Mouse (Mus musculus): ENCODE measurements around the gene Bid. TPM values are rescaled to one million over a fixed set of nuclear protein-coding genes. Genes with fewer than 3 reads are reported as not detected.

Bid gene
- polyA plus RNA-seq, 1 experiment from 2014 or later, result 32.9 TPM

DNA sequence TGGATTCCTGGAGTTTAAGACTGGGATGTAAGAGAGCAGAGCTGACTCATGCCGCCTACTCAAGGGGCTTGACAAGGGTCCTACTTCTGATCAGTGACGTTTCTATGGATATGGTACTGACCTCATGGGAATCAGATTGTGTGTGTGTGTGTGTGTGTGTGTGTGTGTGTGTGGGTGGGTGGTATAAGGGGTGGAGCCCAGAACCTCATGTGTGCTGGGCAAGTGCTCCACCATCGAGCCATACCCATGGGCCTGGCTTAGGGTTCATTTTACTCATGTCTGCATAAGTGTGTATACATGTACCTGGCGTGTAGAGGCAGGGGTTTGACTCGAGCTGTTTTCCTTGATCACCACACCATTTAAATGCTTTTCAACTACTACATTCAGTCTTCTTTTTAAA lies 27.3 kb upstream of the Bid start:
- Histone ChIP-seq H3K4me3 (no peak overlapping the region), H3K36me3 (peaks cover 55% of the 10 kb centered on the region), H3K27me3 (replicated peaks) (no peaks in the 10 kb centered on the region), H3K27ac (no peak overlapping the region), H3K4me1 (peaks cover 11% of the 10 kb centered on the region), H3K9me3 (replicated peaks) (no peaks in the 10 kb centered on the region), H3K4me2 (peak overlapping the region; percentile 19; the same call in 1 of the 2 replicates), H3K9ac (no peak overlapping the region)
- ATAC-seq, result peak; percentile 58; the same call in 1 of the 2 replicates
- 70% methylated on average over 5 of the region's 5 CpGs for WGBS (ENCODE audit: insufficient replicate concordance)

DNA sequence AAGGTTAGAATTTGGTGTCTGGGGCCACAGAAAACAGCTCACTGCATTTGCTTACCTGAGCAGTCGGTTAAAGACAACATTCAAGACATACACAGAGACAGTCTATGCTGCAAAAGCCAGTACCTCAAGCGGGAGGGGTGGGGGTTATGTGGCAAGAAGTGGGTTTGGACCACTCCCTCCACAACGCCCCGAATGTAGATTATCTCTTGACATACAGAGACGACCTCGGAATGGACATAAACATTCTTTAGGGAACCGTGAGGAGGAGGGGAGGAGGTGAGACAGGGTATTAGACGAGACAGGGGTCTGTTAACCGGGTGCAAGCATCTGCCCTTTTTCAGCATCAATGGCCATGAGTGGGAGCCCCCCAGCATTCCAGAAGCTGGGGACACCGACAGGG lies 26.9 kb upstream of the Bid start:
- 37% methylated on average over 10 of the region's 10 CpGs for WGBS (ENCODE audit: insufficient replicate concordance)
- Histone ChIP-seq H3K9me3 (replicated peaks) (no peaks in the 10 kb centered on the region), H3K4me3 (no peak overlapping the region), H3K27me3 (replicated peaks) (no peaks in the 10 kb centered on the region), H3K9ac (no peak overlapping the region), H3K27ac (no peak overlapping the region), H3K4me2 (peak overlapping the region; percentile 19; the same call in 1 of the 2 replicates), H3K36me3 (peaks cover 51% of the 10 kb centered on the region), H3K4me1 (peaks cover 11% of the 10 kb centered on the region)
- peak; percentile 59 for ATAC-seq

DNA sequence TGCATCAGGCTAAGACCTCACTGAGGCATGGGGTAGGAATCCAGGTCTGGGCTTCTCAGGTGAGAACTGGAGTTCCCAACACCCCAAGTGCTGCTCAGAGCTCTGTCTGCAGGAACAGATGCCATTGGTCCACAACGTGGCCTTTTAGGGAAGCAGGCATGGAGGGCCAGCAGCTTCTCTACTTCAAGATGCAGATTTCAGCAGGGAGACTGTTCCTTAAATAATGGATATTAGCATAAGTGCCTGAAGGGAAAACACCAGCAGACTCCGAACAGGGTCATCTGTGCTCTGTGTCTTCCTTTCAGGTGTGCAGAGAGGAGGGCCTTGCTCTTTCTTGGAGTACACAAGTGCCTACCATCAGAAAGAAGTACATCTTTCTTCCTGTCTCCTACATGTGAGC lies 26.4 kb upstream of the Bid start:
- Histone ChIP-seq H3K27ac (no peak overlapping the region), H3K4me2 (no peak overlapping the region), H3K9ac (no peak overlapping the region), H3K36me3 (peaks cover 47% of the 10 kb centered on the region), H3K4me1 (peaks cover 15% of the 10 kb centered on the region), H3K27me3 (replicated peaks) (no peaks in the 10 kb centered on the region), H3K4me3 (no peak overlapping the region), H3K9me3 (replicated peaks) (no peaks in the 10 kb centered on the region)
- WGBS (ENCODE audit: insufficient replicate concordance), result 71% methylated on average over 2 of the region's 2 CpGs
- no peak for ATAC-seq

DNA sequence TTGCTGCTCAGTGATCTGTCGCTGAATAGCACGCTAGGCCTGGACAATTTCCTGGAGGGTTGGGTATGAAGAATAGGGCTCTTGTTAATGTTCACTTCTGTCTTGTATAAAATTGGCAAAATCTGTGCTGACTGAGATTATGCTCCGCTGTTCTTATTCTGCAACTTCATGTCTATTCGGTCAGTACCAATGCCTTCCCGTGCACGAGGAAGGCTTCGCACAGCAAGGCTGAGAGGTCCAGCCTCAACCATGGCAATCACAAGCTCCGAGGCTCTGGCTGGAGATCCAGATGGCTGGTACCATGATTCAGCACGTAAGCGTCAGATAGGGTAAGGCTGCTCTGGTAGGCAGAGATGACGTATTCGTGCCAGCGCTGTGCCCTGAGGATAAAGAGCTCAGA lies 24.9 kb upstream of the Bid start:
- Histone ChIP-seq H3K36me3 (peaks cover 32% of the 10 kb centered on the region), H3K4me2 (no peak overlapping the region), H3K27ac (no peak overlapping the region), H3K9ac (no peak overlapping the region), H3K27me3 (replicated peaks) (no peaks in the 10 kb centered on the region), H3K4me1 (peaks cover 18% of the 10 kb centered on the region), H3K9me3 (replicated peaks) (no peaks in the 10 kb centered on the region), H3K4me3 (no peak overlapping the region)
- no peak for ATAC-seq
- 89% methylated on average over 13 of the region's 13 CpGs for WGBS (ENCODE audit: insufficient replicate concordance)

DNA sequence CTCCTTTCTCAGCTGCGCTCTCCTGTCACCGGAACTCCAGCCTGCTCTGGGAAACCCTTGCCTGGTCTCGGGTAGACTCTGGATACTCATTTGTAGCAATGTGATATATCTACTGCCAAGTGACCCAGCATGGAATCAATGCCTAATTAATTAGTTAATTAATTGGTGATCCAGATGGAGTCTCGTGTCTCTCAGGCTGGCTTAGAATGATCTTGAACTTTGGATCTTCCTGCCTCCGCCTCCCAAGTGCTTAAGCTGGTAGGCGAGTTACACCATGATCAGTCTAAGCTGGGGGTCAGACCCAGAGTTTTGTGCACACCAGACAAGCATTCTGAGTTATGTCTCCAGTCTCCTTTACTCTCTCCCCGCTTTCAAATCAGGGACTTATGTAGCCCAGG lies 24.4 kb upstream of the Bid start:
- WGBS (ENCODE audit: insufficient replicate concordance), result 88% methylated on average over 7 of the region's 7 CpGs
- Histone ChIP-seq H3K27ac (no peak overlapping the region), H3K9ac (no peak overlapping the region), H3K27me3 (replicated peaks) (no peaks in the 10 kb centered on the region), H3K4me3 (no peak overlapping the region), H3K4me2 (no peak overlapping the region), H3K4me1 (peaks cover 18% of the 10 kb centered on the region), H3K9me3 (replicated peaks) (no peaks in the 10 kb centered on the region), H3K36me3 (peaks cover 28% of the 10 kb centered on the region)
- no peak for ATAC-seq

DNA sequence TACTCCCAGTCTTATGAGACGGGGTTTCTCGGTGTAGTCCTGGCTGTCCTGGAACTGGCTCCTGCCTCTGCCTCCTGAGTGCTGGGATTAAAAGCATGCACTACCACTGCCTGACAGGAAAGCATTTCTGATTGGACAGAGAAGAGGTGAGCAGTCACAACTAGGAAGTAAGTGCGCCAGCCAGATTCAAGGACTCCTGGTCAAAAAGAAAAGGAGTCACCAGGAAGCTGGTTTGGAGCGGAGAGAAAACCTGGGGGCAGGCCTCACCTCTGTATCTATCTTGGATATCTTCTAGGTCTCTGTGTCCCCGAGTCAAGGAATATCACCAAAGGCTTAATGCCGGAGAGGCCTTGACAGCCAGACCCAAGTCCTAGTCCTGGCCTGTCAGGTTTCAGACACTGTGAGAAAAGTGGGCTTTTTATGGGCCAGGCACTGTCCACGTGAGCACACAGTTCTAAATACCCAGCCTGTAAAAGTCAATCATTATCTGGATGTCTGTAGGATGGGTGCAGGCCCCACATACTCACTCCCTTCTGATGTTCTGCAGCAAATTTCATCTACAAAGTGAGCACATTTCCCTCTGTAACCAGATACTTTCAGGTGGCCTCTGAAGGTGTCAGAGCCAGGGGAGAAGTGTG lies 23.9 kb upstream of the Bid start:
- H3K27me3 ChIP-seq (replicated peaks), result no peaks in the 10 kb centered on the region
- 79% methylated on average over 7 of the region's 7 CpGs for WGBS (ENCODE audit: insufficient replicate concordance)
- peaks cover 23% of the 10 kb centered on the region for H3K36me3 ChIP-seq
- H3K9me3 ChIP-seq (replicated peaks), result no peaks in the 10 kb centered on the region
- H3K4me3 ChIP-seq, result no peak overlapping the region
- H3K9ac ChIP-seq, result no peak overlapping the region
- no peak overlapping the region for H3K4me2 ChIP-seq
- H3K27ac ChIP-seq, result no peak overlapping the region
- no peak for ATAC-seq
- peaks cover 18% of the 10 kb centered on the region for H3K4me1 ChIP-seq

DNA sequence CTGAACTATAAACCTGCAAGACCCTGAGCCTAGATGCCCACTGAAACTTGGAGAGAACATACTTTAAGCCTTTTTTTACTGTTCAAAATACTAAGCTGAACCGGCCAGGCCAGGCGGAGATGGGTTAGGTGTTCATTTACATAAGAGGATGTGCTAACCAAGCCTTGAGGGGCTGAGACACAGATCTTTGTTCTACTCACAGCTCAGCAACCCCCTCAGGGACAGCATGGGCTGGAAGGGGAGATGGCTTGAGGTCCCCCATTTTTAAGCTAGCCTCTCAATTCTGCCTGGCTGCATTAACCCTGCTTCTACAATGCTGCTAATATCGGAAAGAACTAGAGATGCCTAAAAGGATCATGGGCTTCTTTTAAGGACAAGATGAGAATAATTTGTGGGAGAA lies 23.1 kb upstream of the Bid start:
- WGBS (ENCODE audit: insufficient replicate concordance), result 85% methylated on average over 3 of the region's 3 CpGs
- Histone ChIP-seq H3K4me1 (peaks cover 18% of the 10 kb centered on the region), H3K27me3 (replicated peaks) (no peaks in the 10 kb centered on the region), H3K4me2 (no peak overlapping the region), H3K9me3 (replicated peaks) (no peaks in the 10 kb centered on the region), H3K27ac (no peak overlapping the region), H3K9ac (no peak overlapping the region), H3K36me3 (peaks cover 26% of the 10 kb centered on the region), H3K4me3 (no peak overlapping the region)
- no peak for ATAC-seq

DNA sequence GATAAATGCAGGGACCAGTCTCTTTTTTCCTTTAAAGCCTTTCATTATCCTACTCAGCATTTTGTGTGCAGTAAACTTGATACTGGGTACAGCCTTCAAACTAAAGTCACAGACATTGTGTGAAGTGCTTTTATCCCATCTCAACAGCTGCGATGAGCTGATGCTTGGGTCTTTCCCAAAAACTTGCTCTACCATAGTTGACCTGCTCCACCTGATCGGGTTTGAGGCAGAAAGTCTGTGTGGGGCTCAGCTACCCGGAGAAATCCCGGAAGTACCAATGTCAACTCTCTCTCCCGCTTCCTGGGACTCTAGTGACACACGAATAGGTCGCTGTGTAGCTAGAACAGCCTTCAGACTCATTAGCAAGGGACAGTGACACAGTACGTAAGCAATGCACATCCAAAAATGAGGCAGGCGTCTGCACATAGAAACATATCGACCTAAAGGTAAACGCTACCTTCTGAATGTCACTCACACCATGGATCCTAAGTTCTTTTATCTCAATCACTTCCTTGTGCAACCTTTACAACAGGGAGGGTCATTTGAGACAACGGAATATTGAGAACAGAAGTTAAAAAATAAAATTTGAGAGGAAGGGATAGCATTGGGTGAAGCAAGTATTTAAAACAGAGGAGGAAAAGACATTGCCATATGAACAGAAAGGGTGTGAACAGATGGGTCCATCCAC lies 22.3 kb upstream of the Bid start:
- H3K9ac ChIP-seq, result no peak overlapping the region
- no peak overlapping the region for H3K4me2 ChIP-seq
- H3K27ac ChIP-seq, result no peak overlapping the region
- peaks cover 13% of the 10 kb centered on the region for H3K4me1 ChIP-seq
- H3K27me3 ChIP-seq (replicated peaks), result no peaks in the 10 kb centered on the region
- peaks cover 35% of the 10 kb centered on the region for H3K36me3 ChIP-seq
- no peaks in the 10 kb centered on the region for H3K9me3 ChIP-seq (replicated peaks)
- no peak overlapping the region for H3K4me3 ChIP-seq
- no peak for ATAC-seq
- WGBS (ENCODE audit: insufficient replicate concordance), result 84% methylated on average over 12 of the region's 12 CpGs

DNA sequence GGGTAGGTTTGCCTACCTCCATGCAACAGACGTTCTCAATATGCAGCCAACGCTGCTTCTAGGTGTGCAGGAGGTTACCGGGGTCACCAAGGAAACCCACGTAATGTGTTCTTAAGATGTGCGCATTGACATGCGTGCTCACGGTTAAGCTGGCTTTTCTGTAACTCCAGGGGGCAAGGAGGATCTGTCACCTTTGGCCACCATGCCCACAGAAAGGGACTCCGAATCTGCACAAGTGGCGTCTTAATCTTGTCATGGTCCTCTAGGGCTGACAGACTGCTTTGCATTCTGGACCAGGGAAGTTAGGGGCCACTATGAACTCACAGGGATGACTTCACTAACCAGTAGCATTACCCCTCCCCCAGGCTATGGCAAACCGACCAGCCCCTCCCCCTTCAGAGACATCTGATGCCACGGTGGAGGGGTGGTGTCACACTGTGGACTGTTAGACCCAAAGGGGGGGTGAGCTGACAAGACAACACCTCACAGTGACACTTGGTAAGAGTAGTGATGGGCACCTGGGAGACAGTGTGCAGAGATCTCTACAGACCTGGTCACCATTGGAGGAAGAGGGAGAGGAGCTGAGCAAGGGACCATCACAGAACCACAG lies 21.5 kb upstream of the Bid start:
- H3K4me3 ChIP-seq, result no peak overlapping the region
- H3K36me3 ChIP-seq, result peaks cover 37% of the 10 kb centered on the region
- H3K4me1 ChIP-seq, result peaks cover 8% of the 10 kb centered on the region
- no peak overlapping the region for H3K27ac ChIP-seq
- no peaks in the 10 kb centered on the region for H3K27me3 ChIP-seq (replicated peaks)
- 76% methylated on average over 11 of the region's 11 CpGs for WGBS (ENCODE audit: insufficient replicate concordance)
- ATAC-seq, result peak; percentile 40; the same call in 1 of the 2 replicates
- no peak overlapping the region for H3K9ac ChIP-seq
- H3K4me2 ChIP-seq, result no peak overlapping the region
- H3K9me3 ChIP-seq (replicated peaks), result no peaks in the 10 kb centered on the region

DNA sequence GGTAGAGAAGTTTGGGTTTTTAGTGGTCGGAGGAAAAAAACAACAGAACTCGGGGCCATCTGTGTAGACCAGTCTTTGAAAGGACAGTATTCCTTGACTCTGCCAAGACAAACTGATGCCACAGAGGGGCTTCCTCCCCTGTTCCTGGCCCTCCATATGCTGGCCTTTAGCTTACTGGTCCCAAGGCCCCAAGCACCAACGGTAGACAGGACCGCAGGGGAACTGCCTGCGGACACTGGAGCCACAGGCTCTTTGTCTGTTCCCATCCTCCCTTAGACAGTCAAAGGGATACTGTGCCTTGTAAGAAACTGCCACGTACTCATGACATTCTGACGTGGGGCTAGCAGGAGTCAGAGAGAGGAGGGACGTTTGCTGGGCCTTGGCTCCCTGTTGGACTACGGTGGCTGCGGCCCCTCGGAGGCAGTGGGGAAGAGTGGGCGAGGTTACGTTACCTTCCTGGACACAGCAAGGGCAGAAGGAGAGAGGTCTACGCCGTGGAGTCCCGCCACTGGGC lies 20.5 kb upstream of the Bid start:
- H3K9me3 ChIP-seq (replicated peaks), result no peaks in the 10 kb centered on the region
- H3K4me2 ChIP-seq, result no peak overlapping the region
- H3K9ac ChIP-seq, result no peak overlapping the region
- peaks cover 18% of the 10 kb centered on the region for H3K4me1 ChIP-seq
- H3K36me3 ChIP-seq, result peaks cover 44% of the 10 kb centered on the region
- H3K4me3 ChIP-seq, result no peak overlapping the region
- H3K27ac ChIP-seq, result no peak overlapping the region
- no peaks in the 10 kb centered on the region for H3K27me3 ChIP-seq (replicated peaks)
- WGBS (ENCODE audit: insufficient replicate concordance), result 82% methylated on average over 16 of the region's 16 CpGs
- ATAC-seq, result no peak

DNA sequence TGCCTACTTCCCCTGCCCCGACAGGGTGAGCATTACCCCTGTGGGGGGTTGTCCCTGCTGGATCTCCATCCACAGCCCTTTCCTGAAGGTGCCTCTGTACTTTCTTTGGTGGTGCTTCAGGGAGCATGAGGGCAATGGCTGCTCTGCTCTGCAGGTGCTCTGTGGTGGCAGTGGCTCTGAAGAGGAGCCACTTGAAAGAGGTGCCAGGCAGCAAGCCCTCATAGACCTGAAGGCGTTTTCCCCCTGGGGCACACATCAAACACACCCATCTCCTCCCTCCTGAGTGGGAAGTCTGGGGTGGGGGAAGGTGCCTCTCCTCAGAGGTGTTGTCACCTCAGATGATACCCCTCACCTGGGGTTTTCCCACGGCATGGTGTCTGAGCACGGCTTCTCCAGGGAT lies 17.5 kb upstream of the Bid start:
- Histone ChIP-seq H3K27ac (no peak overlapping the region), H3K27me3 (replicated peaks) (no peaks in the 10 kb centered on the region), H3K36me3 (peaks cover 53% of the 10 kb centered on the region), H3K9ac (no peak overlapping the region), H3K4me3 (no peak overlapping the region), H3K4me2 (no peak overlapping the region), H3K4me1 (peaks cover 39% of the 10 kb centered on the region), H3K9me3 (replicated peaks) (no peaks in the 10 kb centered on the region)
- no peak for ATAC-seq
- 73% methylated on average over 4 of the region's 4 CpGs for WGBS (ENCODE audit: insufficient replicate concordance)

DNA sequence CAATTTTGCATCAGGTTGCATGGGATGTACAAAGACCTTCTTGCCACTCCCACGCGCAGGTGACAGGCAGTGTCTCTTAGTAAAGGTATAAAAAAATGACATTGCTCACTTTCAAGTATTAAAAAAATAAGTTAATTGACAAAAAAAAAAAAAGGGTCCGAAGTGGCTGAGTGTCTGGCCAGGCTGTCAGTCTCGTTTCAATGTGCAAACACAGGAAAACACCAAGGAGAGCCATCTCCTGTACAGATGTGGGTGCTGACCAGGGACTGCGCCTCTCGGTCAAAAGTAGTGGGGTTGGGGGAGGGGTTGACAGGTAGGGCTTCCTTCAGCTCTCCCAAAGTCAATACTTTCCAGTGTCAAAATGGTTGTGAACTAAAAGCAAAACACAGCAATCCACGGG lies 17.0 kb upstream of the Bid start:
- Histone ChIP-seq H3K36me3 (peaks cover 56% of the 10 kb centered on the region), H3K4me2 (no peak overlapping the region), H3K27ac (no peak overlapping the region), H3K4me3 (no peak overlapping the region), H3K9me3 (replicated peaks) (no peaks in the 10 kb centered on the region), H3K4me1 (peaks cover 39% of the 10 kb centered on the region), H3K9ac (no peak overlapping the region), H3K27me3 (replicated peaks) (no peaks in the 10 kb centered on the region)
- WGBS (ENCODE audit: insufficient replicate concordance), result 77% methylated on average over 7 of the region's 7 CpGs
- no peak for ATAC-seq
